Mouse (Mus musculus) megakaryocyte, embryonic 14.5 days (primary cell): Measurements from ENCODE around the gene Zfp787. TPM values are rescaled to one million over a fixed set of nuclear protein-coding genes. Genes with fewer than 3 reads are reported as not detected.
"Not testable (repeated sequence)": the region's sequence is repeated elsewhere in the genome, so short reads cannot be mapped to it uniquely, and the experiment has no call there.

Source experiments
- H3K27me3 ChIP-seq: replicated peaks from 2 replicates; pipeline ENCODE3; 2012; ENCODE audit warnings: inconsistent platforms
- H3K36me3 ChIP-seq: replicated peaks from 2 replicates; pipeline ENCODE3; 2012; ENCODE audit warnings: low read length, inconsistent platforms, mixed read lengths
- H3K4me1 ChIP-seq: 2 replicates; pipeline ENCODE4 v1.6.1; 2012; ENCODE audit warnings: inconsistent platforms
- H3K4me3 ChIP-seq: replicated peaks from 2 replicates; pipeline ENCODE3; 2012; ENCODE audit warnings: moderate library complexity, mild to moderate bottlenecking, inconsistent platforms
- H3K9me3 ChIP-seq: 2 replicates; pipeline ENCODE4 v1.6.1; 2012; ENCODE audit warnings: inconsistent platforms
- FLI1 ChIP-seq: IDR thresholded peaks from 2 replicates; pipeline ENCODE4 v1.6.1; 2012; ENCODE audit warnings: low read length, inconsistent platforms, mixed read lengths
- GATA1 ChIP-seq: IDR thresholded peaks from 3 replicates; pipeline ENCODE4 v1.6.1; 2012; ENCODE audit warnings: mixed read lengths, low read length, inconsistent platforms, borderline replicate concordance
- polyA plus RNA-seq: library from polyadenylated mRNA; stranded (reverse); fragments of >175 nt; gene quantifications from 2 replicates; pipeline ENCODE4 v1.2.3, GENCODE M21; 2012; ENCODE audit warnings: low replicate concordance; ENCODE audit not compliant: insufficient read depth

The Zfp787 gene
- polyA plus RNA-seq, 1 experiment = 31.0 TPM

DNA sequence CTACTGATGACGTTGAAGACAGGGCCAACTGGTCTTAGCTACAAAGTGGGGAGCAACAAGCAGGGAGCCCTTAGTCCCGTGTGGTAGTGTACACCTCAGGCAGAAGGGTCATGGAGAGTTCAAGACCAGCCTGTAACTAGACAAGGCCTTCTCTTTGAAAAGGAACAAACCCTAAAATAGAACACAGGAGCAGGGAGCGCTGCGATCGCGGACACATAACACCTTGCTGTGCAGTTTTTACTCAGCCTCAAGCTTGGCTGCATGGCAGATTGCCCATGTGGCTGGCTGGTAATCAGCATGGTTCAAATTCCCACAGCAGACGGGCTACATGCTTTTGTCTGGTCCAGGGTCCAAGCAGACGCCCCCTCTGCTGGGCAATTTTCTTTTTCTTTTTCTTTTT is 28.7 kb upstream of the Zfp787 start:
- Histone ChIP-seq H3K9me3 (no peaks in the 10 kb centered on the region), H3K36me3 (peaks cover 81% of the 10 kb centered on the region), H3K4me1 (peaks cover 13% of the 10 kb centered on the region), H3K27me3 (no peaks in the 10 kb centered on the region), H3K4me3 (no peak overlapping the region)
- TF ChIP-seq FLI1 = no peak
- TF ChIP-seq GATA1 = no peak

DNA sequence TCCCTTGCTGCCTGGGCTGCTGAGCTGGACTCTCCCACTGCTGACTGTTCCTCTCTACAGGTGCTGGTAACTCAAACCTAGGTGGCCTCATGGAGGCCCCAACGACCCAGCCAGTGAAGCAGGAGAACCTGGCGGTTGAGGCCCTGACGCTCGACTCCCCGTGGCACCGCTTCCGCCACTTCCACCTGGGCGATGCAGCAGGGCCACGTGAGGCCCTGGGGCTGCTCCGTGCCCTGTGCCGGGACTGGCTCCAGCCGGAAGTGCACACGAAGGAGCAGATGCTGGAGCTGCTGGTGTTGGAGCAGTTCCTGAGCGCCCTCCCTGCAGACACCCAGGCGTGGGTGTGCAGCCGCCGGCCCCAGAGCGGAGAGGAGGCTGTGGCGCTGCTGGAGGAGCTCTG is 28.0 kb upstream of the Zfp787 start:
- no peaks in the 10 kb centered on the region for H3K27me3 ChIP-seq
- H3K4me3 ChIP-seq = no peak overlapping the region
- no peak for TF ChIP-seq GATA1
- no peak for TF ChIP-seq FLI1
- peaks cover 13% of the 10 kb centered on the region for H3K4me1 ChIP-seq
- H3K9me3 ChIP-seq = no peaks in the 10 kb centered on the region
- H3K36me3 ChIP-seq = peaks cover 78% of the 10 kb centered on the region

DNA sequence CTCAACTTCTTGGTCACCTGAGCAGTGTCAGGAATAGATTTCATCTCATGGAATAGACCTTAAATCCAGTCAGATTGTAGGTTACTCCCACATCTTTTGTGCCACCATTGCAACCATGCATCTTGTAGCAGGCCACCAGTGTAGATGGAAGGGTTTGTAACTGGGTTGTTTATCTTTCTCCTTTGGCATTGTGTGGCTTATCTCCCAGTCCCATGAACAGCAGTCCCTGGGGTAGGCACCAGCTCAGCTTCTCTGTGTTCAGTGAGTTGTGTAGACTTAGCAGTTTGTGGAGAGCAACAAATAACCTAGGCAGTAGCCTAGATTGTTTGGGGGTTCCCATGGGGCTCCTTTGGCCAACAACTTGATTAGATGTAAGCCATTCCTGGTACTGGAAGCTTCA is 27.1 kb upstream of the Zfp787 start:
- Histone ChIP-seq H3K4me1 (peaks cover 13% of the 10 kb centered on the region), H3K4me3 (no peak overlapping the region), H3K9me3 (no peaks in the 10 kb centered on the region), H3K36me3 (peaks cover 75% of the 10 kb centered on the region), H3K27me3 (no peaks in the 10 kb centered on the region)
- no peak for TF ChIP-seq GATA1
- no peak for TF ChIP-seq FLI1

DNA sequence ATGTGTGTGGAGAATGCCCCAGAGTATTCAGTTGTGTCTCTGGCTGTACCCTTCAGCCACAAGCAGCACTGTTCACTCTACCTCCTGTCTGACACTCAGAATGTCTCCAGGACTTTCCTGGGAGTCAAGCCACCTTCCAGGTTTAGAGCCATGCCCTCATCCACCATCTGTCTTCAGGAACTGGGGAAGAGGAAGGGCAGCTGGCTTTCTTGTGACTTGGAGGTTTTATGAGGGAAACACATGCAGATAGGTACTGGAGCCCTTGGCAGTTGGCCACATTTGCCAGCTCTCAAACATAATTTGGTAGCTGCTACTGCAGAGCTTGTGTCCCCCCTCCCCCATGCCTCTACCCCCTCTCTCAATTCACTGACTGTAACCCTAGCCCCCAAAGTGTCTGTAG is 23.2 kb upstream of the Zfp787 start:
- peaks cover 53% of the 10 kb centered on the region for H3K36me3 ChIP-seq
- H3K9me3 ChIP-seq = no peaks in the 10 kb centered on the region
- no peak for TF ChIP-seq FLI1
- no peak for TF ChIP-seq GATA1
- H3K4me1 ChIP-seq = peaks cover 27% of the 10 kb centered on the region
- no peak overlapping the region for H3K4me3 ChIP-seq
- H3K27me3 ChIP-seq = no peaks in the 10 kb centered on the region

DNA sequence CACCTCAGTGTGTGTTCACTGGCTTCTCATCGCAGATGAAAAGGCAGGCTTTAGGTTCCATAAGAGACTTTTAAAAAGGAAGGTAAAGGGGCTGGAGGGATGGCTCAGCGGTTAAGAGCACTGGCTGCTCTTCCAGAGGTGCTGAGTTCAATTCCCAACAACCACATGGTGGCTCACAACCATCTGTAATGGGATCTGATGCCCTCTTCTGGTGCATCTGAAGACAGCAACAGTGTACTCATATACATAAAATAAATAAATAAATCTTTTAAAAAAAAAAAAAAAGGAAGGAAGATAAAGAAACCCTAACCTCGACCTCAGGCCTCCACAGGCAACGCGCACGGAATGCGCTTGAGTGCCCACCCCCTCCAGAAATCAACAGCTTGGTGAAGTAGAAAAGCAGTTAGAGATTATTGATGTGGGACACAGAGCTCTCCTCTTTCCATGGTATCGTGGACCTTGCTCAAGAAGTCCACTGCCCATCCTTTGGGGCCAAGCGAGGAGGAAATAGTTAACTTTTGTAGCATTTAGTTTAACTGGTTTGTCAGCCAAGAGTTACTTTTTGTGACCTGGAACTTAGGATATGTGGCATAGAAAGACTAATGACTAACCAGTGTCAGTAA is 18.7 kb upstream of the Zfp787 start:
- not testable (repeated sequence) for H3K9me3 ChIP-seq, H3K4me3 ChIP-seq, H3K27me3 ChIP-seq
- peaks cover 23% of the 10 kb centered on the region for H3K36me3 ChIP-seq
- peaks cover 52% of the 10 kb centered on the region for H3K4me1 ChIP-seq

DNA sequence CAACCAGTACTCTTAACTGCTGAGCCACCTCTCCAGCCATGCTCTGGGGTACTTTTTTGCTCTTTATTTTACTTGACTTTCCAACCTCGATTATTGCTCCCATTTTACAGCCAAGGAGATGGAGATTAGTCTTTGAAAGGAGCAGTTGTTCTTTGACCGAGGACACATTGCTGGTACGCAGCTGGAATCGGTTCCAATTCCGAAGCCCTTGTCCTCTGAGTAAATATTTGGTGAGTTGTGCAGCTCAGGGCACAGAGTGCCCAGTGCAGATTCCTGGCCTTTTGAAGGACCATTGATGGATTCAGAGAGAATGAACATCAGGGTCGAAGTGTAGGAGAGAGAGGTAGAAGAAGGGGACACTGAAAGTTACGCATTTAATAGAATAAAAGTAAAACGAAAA is 18.1 kb upstream of the Zfp787 start:
- Histone ChIP-seq H3K4me1 (peaks cover 52% of the 10 kb centered on the region), H3K36me3 (peaks cover 20% of the 10 kb centered on the region), H3K4me3 (no peak overlapping the region), H3K27me3 (no peaks in the 10 kb centered on the region), H3K9me3 (no peaks in the 10 kb centered on the region)
- TF ChIP-seq GATA1 = no peak
- TF ChIP-seq FLI1 = no peak

DNA sequence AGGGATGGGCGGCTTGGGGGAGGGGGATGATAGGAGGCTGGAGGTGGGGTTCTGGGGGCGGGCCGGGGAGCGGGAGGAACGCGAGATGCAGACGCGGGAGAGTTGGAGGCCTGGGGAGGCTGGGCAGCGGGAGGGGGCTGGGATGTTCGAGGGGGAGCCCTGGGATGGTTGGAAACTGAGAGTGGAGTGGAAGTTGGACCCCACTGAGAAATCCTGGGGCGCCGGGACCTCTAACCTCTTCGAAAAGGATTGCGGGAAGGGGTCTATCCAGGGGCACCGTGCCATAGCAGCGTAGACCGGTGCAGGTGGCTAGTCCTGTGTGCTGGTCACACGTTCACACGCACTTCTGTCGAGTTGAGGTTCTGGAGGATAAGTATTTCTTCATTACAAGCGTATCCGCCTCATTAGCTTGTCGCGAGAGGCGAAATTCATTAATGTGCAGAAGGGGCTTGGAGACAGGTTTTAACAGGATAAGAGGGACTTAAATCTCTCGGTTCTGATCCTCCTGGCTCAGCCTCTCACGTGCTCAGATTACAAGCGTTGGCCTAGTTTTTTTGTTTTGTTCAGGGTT is 17.0 kb upstream of the Zfp787 start:
- Histone ChIP-seq H3K4me1 (peaks cover 52% of the 10 kb centered on the region), H3K36me3 (peaks cover 11% of the 10 kb centered on the region), H3K27me3 (no peaks in the 10 kb centered on the region), H3K4me3 (peak overlapping the region; percentile 96), H3K9me3 (no peaks in the 10 kb centered on the region)
- TF ChIP-seq GATA1 = no peak
- no peak for TF ChIP-seq FLI1

DNA sequence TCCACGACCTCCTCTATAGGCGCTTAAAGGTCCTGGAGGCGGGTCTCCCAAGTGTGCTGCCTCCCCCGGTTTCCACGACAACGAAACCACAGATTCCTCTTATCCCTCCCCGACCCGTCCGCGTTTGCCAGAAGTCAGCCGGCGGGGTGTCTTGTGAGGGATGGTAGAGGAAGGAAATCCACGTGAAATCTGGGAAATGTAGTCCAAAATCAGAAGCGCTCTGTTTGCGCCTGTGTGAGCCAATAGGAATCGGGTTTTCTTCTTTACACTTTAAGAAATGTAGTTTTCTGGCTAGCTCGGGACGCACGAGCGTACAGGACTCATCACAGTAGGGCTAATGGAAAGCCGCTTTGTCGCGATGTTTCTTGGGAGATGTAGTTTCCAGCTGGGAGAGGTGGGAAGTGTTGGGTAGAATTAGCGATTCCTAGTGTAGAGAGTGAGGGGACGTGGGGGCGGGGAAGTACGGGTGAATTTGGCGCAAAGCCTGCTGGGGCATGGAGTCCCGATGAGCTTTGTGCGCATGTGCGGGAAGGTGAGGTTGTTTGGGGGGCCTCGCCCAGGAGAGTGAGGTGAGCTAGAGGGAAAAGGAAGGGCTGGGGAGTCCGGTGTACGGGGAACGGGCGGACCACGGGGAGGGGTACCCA is 16.3 kb upstream of the Zfp787 start, which contains the start of gene Zfp444:
Gene Zfp444 (plus strand): TSS at position 221 of the 644 bp plus-strand sequence.
- H3K36me3 ChIP-seq = peaks cover 10% of the 10 kb centered on the region
- H3K4me3 ChIP-seq = peak within 1 kb of the TSS; percentile 96
- H3K4me1 ChIP-seq = peaks cover 52% of the 10 kb centered on the region
- no peaks in the 10 kb centered on the region for H3K9me3 ChIP-seq
- H3K27me3 ChIP-seq = no peaks in the 10 kb centered on the region
- TF ChIP-seq GATA1 (no peak), FLI1 (no peak)

DNA sequence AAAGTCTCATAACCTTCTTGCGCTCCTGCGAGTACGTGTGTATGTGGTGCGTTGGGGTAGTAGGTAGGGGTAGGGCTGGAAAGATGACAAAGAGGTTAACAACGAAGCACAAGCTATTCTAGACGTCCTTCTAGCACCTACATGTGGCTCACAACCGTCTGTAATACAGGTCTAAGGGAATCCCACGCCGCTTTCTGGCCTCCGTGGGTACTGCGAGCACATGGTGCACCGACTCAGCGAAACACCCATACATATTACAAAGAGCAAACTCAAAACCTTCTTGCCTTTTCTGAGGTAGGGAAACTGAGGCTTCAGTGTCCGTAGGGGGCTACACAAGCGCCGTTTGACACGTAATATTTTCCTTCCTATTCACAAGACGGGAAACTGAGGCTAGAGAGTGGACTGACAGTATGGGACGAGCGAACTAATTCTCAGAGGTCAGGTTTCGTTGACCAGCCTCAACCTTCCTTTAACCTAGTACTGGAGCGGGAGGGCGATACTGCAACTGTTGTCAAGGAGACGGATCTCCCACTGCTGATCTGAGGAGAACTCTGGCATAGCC is 15.7 kb upstream of the Zfp787 start:
- Histone ChIP-seq H3K4me3 (peak overlapping the region; percentile 96), H3K36me3 (peaks cover 7% of the 10 kb centered on the region), H3K9me3 (no peaks in the 10 kb centered on the region), H3K27me3 (no peaks in the 10 kb centered on the region), H3K4me1 (peaks cover 52% of the 10 kb centered on the region)
- TF ChIP-seq GATA1 (no peak), FLI1 (no peak)

DNA sequence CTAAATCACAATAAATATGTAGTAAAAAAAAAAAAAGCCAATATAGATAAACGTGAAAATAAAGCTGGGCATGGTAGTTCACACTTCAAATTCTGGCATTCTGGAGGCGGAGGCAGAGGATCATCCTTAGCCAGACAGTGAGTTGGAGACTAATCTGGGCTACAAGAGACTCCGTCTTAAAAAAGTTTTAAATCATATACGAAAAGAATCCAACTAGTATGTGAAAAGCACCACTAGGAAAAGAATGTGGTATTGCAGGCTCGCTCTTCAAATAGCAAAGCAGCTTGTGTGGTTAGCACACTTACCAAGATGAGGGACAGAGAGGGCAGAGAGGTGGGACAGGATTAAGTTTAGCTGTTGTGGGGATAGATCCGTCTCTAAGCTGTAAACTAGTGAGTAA is 15.1 kb upstream of the Zfp787 start:
- H3K36me3 ChIP-seq = peaks cover 7% of the 10 kb centered on the region
- H3K4me3 ChIP-seq = peak overlapping the region; percentile 96
- peaks cover 50% of the 10 kb centered on the region for H3K4me1 ChIP-seq
- no peaks in the 10 kb centered on the region for H3K27me3 ChIP-seq
- no peaks in the 10 kb centered on the region for H3K9me3 ChIP-seq
- TF ChIP-seq GATA1 (no peak), FLI1 (no peak)
